Mouse (Mus musculus): ENCODE data around the gene Rmdn2. TPM values are rescaled to one million over a fixed set of nuclear protein-coding genes. Genes with fewer than 3 reads are reported as not detected.

Gene Rmdn2
- 1 to 10 TPM; 4.6 to 8.1 TPM for polyA plus RNA-seq (2017; shearing (Covaris generic))

GRCm38 (mm10) chr17:79611545-79611944 lies at the start of gene Rmdn2:
Gene Rmdn2 (plus strand): TSS chr17:79611863.

GRCm38 (mm10) chr17:79714931-79715637 lies 103.4 kb downstream of the Rmdn2 start, which contains the start of gene Cyp1b1:
Gene Cyp1b1 (minus strand): TSS chr17:79715061.

Other genes with a start within 250 kb of the Rmdn2 start
- under 1 TPM in 1 of 2 experiments, not detected in 1; 0.65 TPM for gene Cyp1b1, start 103.2 kb downstream of the Rmdn2 start, polyA plus RNA-seq (2017; shearing (Covaris generic))